In genomic region chr1:166049046-166049827, GRCm38 (mm10) we compare ENCODE assay signal across 8 mouse cellular contexts. TPM values are rescaled to one million over a fixed set of nuclear protein-coding genes. Genes with fewer than 3 reads are reported as not detected.
DNase-seq lines count a peak whose midpoint lies in the region; ATAC-seq lines count a peak whose summit lies in the region.

No protein-coding gene starts in this region.

- H3K4me2 ChIP-seq in heart, embryonic 13.5 days: peak overlapping the region; percentile 83
- H3K4me2 ChIP-seq in midbrain, embryonic 12.5 days (replicated peaks): peak overlapping the region; percentile 82

- no peaks in the 10 kb centered on the region for H3K36me3 ChIP-seq in heart, embryonic 13.5 days
- H3K36me3 ChIP-seq in hindbrain, embryonic 10.5 days: no peaks in the 10 kb centered on the region
- no peaks in the 10 kb centered on the region for H3K36me3 ChIP-seq in midbrain, embryonic 12.5 days

- WGBS in heart, embryonic 13.5 days: 19% methylated on average over 11 of the region's 11 CpGs
- WGBS in hindbrain, embryonic 10.5 days: 8% methylated on average over 11 of the region's 11 CpGs
- 6% methylated on average over 11 of the region's 11 CpGs for WGBS in midbrain, embryonic 12.5 days

- H3K4me1 ChIP-seq in heart, embryonic 13.5 days: peaks cover 46% of the 10 kb centered on the region
- H3K4me1 ChIP-seq in hindbrain, embryonic 10.5 days (replicated peaks): peaks cover 70% of the 10 kb centered on the region
- peaks cover 59% of the 10 kb centered on the region for H3K4me1 ChIP-seq in midbrain, embryonic 12.5 days

- peaks cover 22% of the 10 kb centered on the region for H3K27me3 ChIP-seq in heart, embryonic 13.5 days (replicated peaks)
- peaks cover 25% of the 10 kb centered on the region for H3K27me3 ChIP-seq in hindbrain, embryonic 10.5 days (ENCODE audit: insufficient read depth, poor library complexity, severe bottlenecking)
- H3K27me3 ChIP-seq in midbrain, embryonic 12.5 days: peaks cover 28% of the 10 kb centered on the region

- H3K4me3 ChIP-seq in heart, embryonic 13.5 days: peak overlapping the region; percentile 53
- peak overlapping the region; percentile 56 for H3K4me3 ChIP-seq in hindbrain, embryonic 10.5 days
- H3K4me3 ChIP-seq in midbrain, embryonic 12.5 days: peak overlapping the region; percentile 42

- H3K27ac ChIP-seq in heart, embryonic 13.5 days (replicated peaks): no peak overlapping the region
- peak overlapping the region; percentile 83 for H3K27ac ChIP-seq in hindbrain, embryonic 10.5 days
- H3K27ac ChIP-seq in midbrain, embryonic 12.5 days (replicated peaks): no peak overlapping the region

- no peak for DNase-seq in heart, adult 9 months (ENCODE audit: low spot score in 2 of 2)
- DNase-seq in R1 (ENCODE audit: low read depth, low spot score): peak; percentile 96
- peak; percentile 76 for DNase-seq in hindbrain, embryonic 10.5 days (ENCODE audit: low spot score)
- peak; percentile 53 for DNase-seq in thymus, postnatal 4 days
- no peak for DNase-seq in adrenal gland, postnatal 4 days (ENCODE audit: low spot score in 2 of 2)
- DNase-seq in urinary bladder, postnatal 14 days (ENCODE audit: low spot score): no peak

- no peaks in the 10 kb centered on the region for H3K9me3 ChIP-seq in heart, embryonic 13.5 days
- H3K9me3 ChIP-seq in hindbrain, embryonic 10.5 days: no peaks in the 10 kb centered on the region
- H3K9me3 ChIP-seq in midbrain, embryonic 12.5 days: no peaks in the 10 kb centered on the region

- no peak for ATAC-seq in heart, embryonic 13.5 days (ENCODE audit: extremely low read depth, insufficient number of reproducible peaks, low FRiP score, low TSS enrichment)
- peak; percentile 60; the same call in 1 of the 2 replicates for ATAC-seq in midbrain, embryonic 12.5 days (ENCODE audit: low FRiP score, low read depth)

- peak overlapping the region; percentile 69 for H3K9ac ChIP-seq in heart, embryonic 13.5 days
- no peak overlapping the region for H3K9ac ChIP-seq in midbrain, embryonic 12.5 days (replicated peaks)

RNA-seq across cellular contexts. Expression of gene Pou2f1, which starts 46.8 kb away (rescaled TPM):
- polyA plus RNA-seq in heart, embryonic 13.5 days (2015; fragmentation: Nextera tagmentation; extraction: Ambion mirVana): 9.3 and 10.2 TPM in 2 replicates
- polyA plus RNA-seq in hindbrain, embryonic 10.5 days (2016; fragmentation: Nextera tagmentation; extraction: Ambion mirVana): 21.8 and 25.4 TPM in 2 replicates
- polyA plus RNA-seq in midbrain, embryonic 12.5 days (2016; fragmentation: Nextera tagmentation; extraction: Ambion mirVana): 23.9 and 27.6 TPM in 2 replicates
- total RNA-seq in adrenal gland, postnatal 4 days (2021): 10 to 100 TPM; 25.2 to 25.5 TPM

Comparison
In these comparisons a context has a peak if more than half of its experiments do, and no peak if none do; other contexts are left out.
1. DNase-seq: peak in R1 (single experiment), hindbrain, embryonic 10.5 days (single experiment) and thymus, postnatal 4 days (single experiment); none in heart, adult 9 months (0 of 2), adrenal gland, postnatal 4 days (0 of 2) and urinary bladder, postnatal 14 days (single experiment).
2. Peak in every context shown above with its lines, with median percentiles within 50 percentile points of each other: H3K4me3 ChIP-seq.